Mouse (Mus musculus) liver, embryonic 11.5 days (tissue): ENCODE results near the gene Hjurp. TPM values are rescaled to one million over a fixed set of nuclear protein-coding genes. Genes with fewer than 3 reads are reported as not detected.
A peak's percentile ranks its signal among the peaks of the same experiment; 100 is the strongest.

Experiments
- ATAC-seq: fragments of 200-750 bp; cut with Nextera tagmentation; replicated peaks from 2 replicates; pipeline ENCODE4 v1.8.0; 2017; ENCODE audit warnings: moderate number of reproducible peaks, mild to moderate bottlenecking, moderate TSS enrichment, moderate library complexity; ENCODE audit not compliant: low FRiP score
- DNase-seq: peaks from one replicate; pipeline ENCODE4 v3.0.0-alpha.2; 2017; ENCODE audit warnings: low spot score
- H3K27ac ChIP-seq: fragments of 300-500 bp; sonication (generic); 2 replicates; pipeline ENCODE4 v1.5.1; 2014; ENCODE audit warnings: mild to moderate bottlenecking, low read depth, low read length, control low read depth
- H3K27me3 ChIP-seq: fragments of 300-500 bp; sonication (generic); replicated peaks from 2 replicates; pipeline ENCODE4 v1.6.1; 2014; ENCODE audit warnings: low read length, mixed read lengths; ENCODE audit not compliant: control insufficient read depth, insufficient read depth
- H3K36me3 ChIP-seq: fragments of 300-500 bp; sonication (generic); 2 replicates; pipeline ENCODE4 v1.6.1; 2014; ENCODE audit warnings: mild to moderate bottlenecking, low read length, moderate library complexity, mixed read lengths; ENCODE audit not compliant: control insufficient read depth, insufficient read depth
- H3K4me1 ChIP-seq: fragments of 300-500 bp; sonication (generic); replicated peaks from 2 replicates; pipeline ENCODE4 v1.6.1; 2014; ENCODE audit warnings: low read length, mixed read lengths; ENCODE audit not compliant: control insufficient read depth, insufficient read depth
- H3K4me2 ChIP-seq: fragments of 300-500 bp; sonication (generic); 2 replicates; pipeline ENCODE4 v1.6.1; 2014; ENCODE audit warnings: mild to moderate bottlenecking, control low read depth, moderate library complexity
- H3K4me3 ChIP-seq: fragments of 300-500 bp; sonication (generic); 2 replicates; pipeline ENCODE4 v1.5.1; 2014; ENCODE audit warnings: low read depth, low read length, control low read depth
- H3K9ac ChIP-seq: fragments of 300-500 bp; sonication (generic); 2 replicates; pipeline ENCODE4 v1.6.1; 2014; ENCODE audit warnings: low read depth, low read length, control low read depth
- H3K9me3 ChIP-seq: fragments of 300-500 bp; sonication (generic); 2 replicates; pipeline ENCODE4 v1.6.1; 2016; ENCODE audit warnings: low read length, inconsistent platforms, mixed read lengths; ENCODE audit not compliant: control insufficient read depth
- WGBS: fragments of 180-500 bp; shearing (Covaris S2); extraction: QIAGEN DNeasy Blood & Tissue Kit; methylation state at CpG from one replicate; pipeline ENCODE4 v1.1.7; 2014; 5-methylcytosine and 5-hydroxymethylcytosine counted together
- polyA plus RNA-seq: library from polyadenylated mRNA; unstranded; fragments of >200 nt; fragmentation: Nextera tagmentation; extraction: Ambion mirVana; gene quantifications from 2 replicates; pipeline ENCODE4 v1.2.1, GENCODE M21; 2014

Hjurp gene
- polyA plus RNA-seq, 1 experiment from 2014 or later = 168 TPM

DNA sequence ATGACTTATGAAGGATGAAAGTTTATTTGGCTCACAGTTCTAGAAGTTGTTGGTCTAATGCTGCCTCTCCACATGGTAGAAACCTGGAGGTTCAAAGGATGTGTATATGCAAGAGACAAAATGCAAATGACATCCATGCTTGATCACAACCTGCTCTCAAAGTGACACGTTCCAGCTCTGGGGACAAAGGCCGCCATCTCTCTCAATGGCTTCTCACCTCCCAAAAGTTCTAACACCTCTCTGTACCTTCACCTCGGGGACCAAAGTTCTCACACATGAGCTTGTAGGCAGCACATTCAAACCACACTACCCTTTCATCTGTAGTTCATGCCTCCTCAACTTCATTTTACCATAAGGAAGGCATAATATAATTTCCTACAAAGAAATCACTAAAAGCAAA lies 59.9 kb downstream of the Hjurp start:
- ATAC-seq = no peak
- Histone ChIP-seq H3K36me3 (no peaks in the 10 kb centered on the region), H3K9me3 (peaks cover 48% of the 10 kb centered on the region), H3K4me2 (no peak overlapping the region), H3K9ac (no peak overlapping the region), H3K4me3 (no peak overlapping the region), H3K4me1 (no peaks in the 10 kb centered on the region), H3K27ac (no peak overlapping the region), H3K27me3 (no peaks in the 10 kb centered on the region)
- 40% methylated on average over 3 of the region's 3 CpGs for WGBS
- peak; percentile 30 for DNase-seq

- H3K4me2 ChIP-seq = no peak overlapping the region
- no peak overlapping the region for H3K27ac ChIP-seq
- no peak overlapping the region for H3K9ac ChIP-seq
- H3K9me3 ChIP-seq = peaks cover 51% of the 10 kb centered on the region
- H3K36me3 ChIP-seq = no peaks in the 10 kb centered on the region
- DNase-seq (peak; percentile 33), ATAC-seq (no peak)
- no peak overlapping the region for H3K4me3 ChIP-seq
- H3K27me3 ChIP-seq = no peaks in the 10 kb centered on the region
- 60% methylated on average over 2 of the region's 2 CpGs for WGBS
- no peaks in the 10 kb centered on the region for H3K4me1 ChIP-seq
Measured at GRCm38 (mm10) chr1:88217144-88217543, 60.3 kb downstream of the Hjurp start.

- WGBS = 50% methylated on average over 2 of the region's 2 CpGs
- peaks cover 56% of the 10 kb centered on the region for H3K9me3 ChIP-seq
Measured at GRCm38 (mm10) chr1:88216551-88216950, 60.9 kb downstream of the Hjurp start.

GRCm38 (mm10) chr1:88215466-88216380 lies 61.7 kb downstream of the Hjurp start:
- 66% methylated on average over 10 of the region's 10 CpGs for WGBS
- no peak overlapping the region for H3K4me3 ChIP-seq
- H3K27ac ChIP-seq = no peak overlapping the region
- no peaks in the 10 kb centered on the region for H3K36me3 ChIP-seq
- DNase-seq (peak; percentile 36), ATAC-seq (no peak)
- H3K9ac ChIP-seq = no peak overlapping the region
- H3K4me1 ChIP-seq = no peaks in the 10 kb centered on the region
- no peak overlapping the region for H3K4me2 ChIP-seq
- peaks cover 59% of the 10 kb centered on the region for H3K9me3 ChIP-seq
- no peaks in the 10 kb centered on the region for H3K27me3 ChIP-seq

More at GRCm38 (mm10) chr1:88216551-88216950, 60.9 kb downstream of the Hjurp start:
- ATAC-seq (no peak), DNase-seq (peak; percentile 30)
- Histone ChIP-seq H3K4me3 (no peak overlapping the region), H3K9ac (no peak overlapping the region), H3K36me3 (no peaks in the 10 kb centered on the region), H3K27me3 (no peaks in the 10 kb centered on the region), H3K4me2 (no peak overlapping the region), H3K4me1 (no peaks in the 10 kb centered on the region), H3K27ac (no peak overlapping the region)

DNA sequence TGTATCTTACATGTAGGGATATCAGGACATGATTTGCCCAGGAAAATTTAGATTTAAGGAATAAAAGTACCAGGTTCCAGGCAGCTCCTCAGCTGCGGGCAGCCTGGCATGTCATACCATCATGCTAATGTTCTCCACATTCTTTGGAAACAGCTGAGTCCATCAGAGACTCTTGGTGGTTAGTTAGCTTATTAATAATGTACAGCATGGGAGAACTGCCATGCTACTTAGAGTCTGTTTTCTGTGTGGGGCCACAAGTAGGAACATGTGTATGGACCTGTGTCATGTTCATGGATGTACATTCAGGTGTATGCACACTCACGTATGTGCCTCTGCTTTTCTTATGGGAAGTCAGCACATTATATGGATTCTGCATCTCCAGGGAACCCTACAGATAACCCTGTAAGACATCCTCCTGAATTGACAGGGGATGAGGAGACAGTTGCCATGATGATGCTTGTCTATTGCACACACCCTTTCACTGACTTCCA lies 62.9 kb downstream of the Hjurp start:
- H3K36me3 ChIP-seq = no peaks in the 10 kb centered on the region
- 71% methylated on average over 2 of the region's 2 CpGs for WGBS

GRCm38 (mm10) chr1:88213766-88214461 lies 63.5 kb downstream of the Hjurp start:
- Histone ChIP-seq H3K4me1 (no peaks in the 10 kb centered on the region), H3K4me3 (no peak overlapping the region), H3K9ac (no peak overlapping the region), H3K9me3 (peaks cover 59% of the 10 kb centered on the region), H3K36me3 (no peaks in the 10 kb centered on the region), H3K27me3 (no peaks in the 10 kb centered on the region), H3K27ac (no peak overlapping the region), H3K4me2 (no peak overlapping the region)
- no peak for ATAC-seq
- 72% methylated on average over 2 of the region's 2 CpGs for WGBS
- DNase-seq = peak; percentile 45

More for the DNA sequence above, 62.9 kb downstream of the Hjurp start:
- ATAC-seq (no peak), DNase-seq (no peak)
- H3K4me2 ChIP-seq = no peak overlapping the region
- H3K9ac ChIP-seq = no peak overlapping the region
- H3K9me3 ChIP-seq = peaks cover 59% of the 10 kb centered on the region
- no peaks in the 10 kb centered on the region for H3K27me3 ChIP-seq
- no peak overlapping the region for H3K27ac ChIP-seq
- H3K4me1 ChIP-seq = no peaks in the 10 kb centered on the region
- H3K4me3 ChIP-seq = no peak overlapping the region

DNA sequence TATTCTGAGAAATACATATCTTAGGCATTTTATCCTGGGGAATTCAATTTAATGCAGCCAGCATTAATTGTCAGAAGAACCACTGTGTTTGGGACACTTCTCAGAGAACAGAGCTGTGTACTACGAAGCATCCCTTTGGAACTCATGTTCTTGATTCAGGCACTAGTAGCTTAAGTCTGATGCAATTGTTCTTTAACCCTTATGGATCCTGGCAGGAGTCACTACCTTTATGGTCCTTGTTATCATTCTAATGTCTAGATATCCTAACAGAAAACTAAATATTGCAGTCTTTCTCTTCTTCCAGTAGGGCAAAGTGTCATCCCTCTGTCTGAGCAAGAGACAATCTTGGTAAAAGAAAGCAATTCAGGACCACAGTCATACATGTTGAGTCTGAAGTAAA lies 64.4 kb downstream of the Hjurp start:
- no peaks in the 10 kb centered on the region for H3K36me3 ChIP-seq
- no peak overlapping the region for H3K4me2 ChIP-seq
- no peak for ATAC-seq
- H3K9ac ChIP-seq = no peak overlapping the region
- no peaks in the 10 kb centered on the region for H3K27me3 ChIP-seq
- no peaks in the 10 kb centered on the region for H3K4me1 ChIP-seq
- 65% methylated on average over 1 of the region's 1 CpGs for WGBS
- DNase-seq = peak; percentile 27
- no peak overlapping the region for H3K27ac ChIP-seq
- no peak overlapping the region for H3K4me3 ChIP-seq
- peaks cover 59% of the 10 kb centered on the region for H3K9me3 ChIP-seq
